Mouse (Mus musculus) gastrocnemius, postnatal 36 days (tissue): Measurements from ENCODE around the gene Pabpn1. TPM values are rescaled to one million over a fixed set of nuclear protein-coding genes. Genes with fewer than 3 reads are reported as not detected.

Experiments used
- DNase-seq, 2 experiments: peaks; one replicate each; pipeline ENCODE4 v3.0.0; 2022
- intact Hi-C: fragments of 180-260 bp; cut with DNase I; formaldehyde crosslinking; loops from one replicate; pipeline ENCODE4 v1.15.1; 2025
- total RNA-seq, 2 experiments: library from RNA; stranded (reverse); gene quantifications; 2 replicates each; pipeline ENCODE4 v1.2.3; 2021

The Pabpn1 gene
- total RNA-seq, 2 experiments from 2014 or later: 51.0 to 53.2 TPM

- intact Hi-C loops: no loop called here
- DNase-seq: no peak
Observed at GRCm38 (mm10) chr14:54884022-54884712, 8.1 kb upstream of the Pabpn1 start.

DNA sequence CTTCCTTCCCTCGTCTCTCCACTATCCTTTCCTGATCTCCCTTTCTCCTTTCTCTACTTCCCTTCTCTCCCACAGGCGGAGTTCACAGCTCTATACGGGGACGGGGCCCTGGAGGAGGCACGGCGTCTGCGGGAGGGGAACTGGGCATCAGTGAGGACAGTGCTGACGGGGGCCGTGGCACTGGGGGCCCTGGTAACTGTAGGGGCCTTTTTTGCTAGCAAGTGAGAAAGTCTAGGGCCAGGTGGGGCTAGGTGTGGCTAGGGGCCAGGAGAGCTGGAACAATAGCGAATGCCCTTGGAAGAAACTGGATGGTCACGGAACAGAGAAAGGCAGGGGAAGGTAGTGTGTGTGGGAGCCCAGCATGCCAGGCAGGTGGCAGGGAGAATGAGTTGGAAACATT lies 7.0 kb upstream of the Pabpn1 start:
- intact Hi-C loops: no loop called here
- DNase-seq: no peak

GRCm38 (mm10) chr14:54893651-54894181 lies 1.4 kb downstream of the Pabpn1 start:
- intact Hi-C loops: loop anchor here (5.0 kb wide), 1 partner anchor 199 kb away; the partner anchor contains the start of genes Thtpa and Zfhx2
- peak; percentile 95 to 96 for DNase-seq

DNA sequence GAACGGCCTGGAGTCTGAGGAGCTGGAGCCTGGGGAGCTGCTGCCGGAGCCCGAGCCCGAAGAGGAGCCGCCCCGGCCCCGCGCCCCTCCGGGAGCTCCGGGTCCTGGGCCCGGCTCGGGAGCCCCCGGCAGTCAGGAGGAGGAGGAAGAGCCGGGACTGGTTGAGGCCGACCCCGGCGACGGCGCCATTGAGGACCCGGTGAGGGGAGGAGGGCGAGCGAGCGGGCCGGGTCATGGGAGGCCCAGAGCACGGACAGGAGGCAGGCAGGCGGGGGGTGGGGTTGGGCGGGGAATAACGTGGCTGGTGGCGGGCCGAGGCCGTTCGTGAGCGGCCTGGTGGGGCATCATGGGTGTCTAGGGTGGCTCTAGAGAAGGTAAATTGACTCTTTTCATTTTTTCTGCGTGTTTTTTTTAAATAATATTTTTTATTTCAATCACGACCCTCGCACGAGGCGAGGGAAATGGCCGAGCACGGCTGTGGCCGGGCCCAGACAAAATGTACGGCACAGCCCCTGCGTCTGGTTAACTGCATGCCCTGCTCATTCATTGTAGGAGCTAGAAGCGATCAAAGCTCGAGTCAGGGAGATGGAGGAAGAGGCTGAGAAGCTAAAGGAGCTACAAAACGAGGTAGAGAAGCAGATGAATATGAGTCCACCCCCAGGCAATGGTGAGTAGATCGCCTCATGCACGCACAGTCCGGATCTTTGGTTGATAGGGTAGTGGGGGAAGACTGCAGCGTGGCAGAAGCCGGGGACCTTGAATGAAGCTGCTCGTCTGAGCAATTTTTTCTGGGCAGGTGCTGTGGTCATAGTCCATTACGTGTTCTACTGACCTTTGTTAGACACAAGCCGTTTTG lies 2.2 kb downstream of the Pabpn1 start:
- peak in 1 of 2 experiments; percentile 58 for DNase-seq
- intact Hi-C loops: loop anchor here (5.0 kb wide), 1 partner anchor 198 kb away; the partner anchor contains the start of genes Thtpa and Zfhx2

DNA sequence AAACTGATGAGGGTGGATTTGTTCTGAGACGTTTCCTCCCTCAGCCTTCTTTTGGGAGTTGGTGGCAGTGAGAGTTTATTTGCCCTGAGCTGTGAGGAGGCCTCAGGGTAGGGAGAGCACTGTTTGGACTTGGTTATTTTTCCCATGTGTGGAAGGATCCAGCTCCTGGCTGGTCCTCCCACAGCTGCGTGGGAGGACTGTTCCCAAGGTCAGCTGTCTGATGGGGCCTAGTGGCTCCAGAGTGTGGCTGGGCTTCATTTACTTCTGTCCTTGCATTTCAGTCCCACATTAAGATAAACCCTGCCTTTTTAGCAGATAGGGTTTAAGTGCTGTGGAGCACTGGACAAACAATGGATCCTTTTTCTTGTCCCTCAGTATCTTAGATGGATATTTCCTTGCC lies 5.1 kb downstream of the Pabpn1 start:
- no peak for DNase-seq
- intact Hi-C loops: no loop called here

DNA sequence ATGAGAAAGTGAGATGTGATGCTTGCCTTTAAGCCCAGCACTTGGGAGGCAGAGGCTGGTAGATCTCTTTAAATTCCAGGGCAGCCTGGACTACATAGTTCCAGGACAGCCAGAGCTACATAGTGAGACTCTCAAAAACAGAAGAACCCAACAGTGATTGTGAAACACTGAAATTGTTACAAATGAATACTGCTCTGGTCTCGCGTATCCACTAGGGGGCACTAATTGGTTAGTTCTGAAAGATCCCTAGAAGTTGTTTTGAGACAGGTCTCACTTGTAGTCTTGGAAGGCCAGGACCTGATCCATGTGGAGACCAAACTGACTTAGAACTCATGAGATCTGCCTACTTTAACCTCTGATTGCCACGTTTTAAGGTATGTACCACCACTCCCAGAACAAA lies 8.1 kb downstream of the Pabpn1 start:
- peak in 1 of 2 experiments; percentile 58 for DNase-seq
- intact Hi-C loops: loop anchor here (1.0 to 2.0 kb wide), 2 partner anchors 39 to 114 kb away; partner anchors contain the start of gene Ngdn

DNA sequence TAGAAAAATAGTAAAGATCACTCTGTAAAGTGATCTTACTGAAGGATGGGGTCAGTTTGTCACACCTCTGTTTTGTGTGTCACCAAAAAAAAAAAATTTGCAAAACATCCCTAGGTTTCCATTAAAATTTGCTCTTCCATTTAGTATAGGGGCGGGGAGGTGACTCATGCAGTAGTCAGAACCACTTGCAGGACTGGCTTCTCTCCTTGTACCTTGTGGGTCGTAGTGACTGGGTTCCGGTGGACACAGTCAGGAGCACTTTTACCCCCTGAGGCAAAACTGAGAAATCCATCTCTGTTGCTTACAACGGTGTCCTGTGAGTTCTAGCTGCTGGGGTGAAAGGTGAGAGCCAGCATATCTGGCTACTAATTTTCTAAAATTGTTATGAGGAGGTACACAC lies 11.3 kb downstream of the Pabpn1 start:
- intact Hi-C loops: no loop called here

DNA sequence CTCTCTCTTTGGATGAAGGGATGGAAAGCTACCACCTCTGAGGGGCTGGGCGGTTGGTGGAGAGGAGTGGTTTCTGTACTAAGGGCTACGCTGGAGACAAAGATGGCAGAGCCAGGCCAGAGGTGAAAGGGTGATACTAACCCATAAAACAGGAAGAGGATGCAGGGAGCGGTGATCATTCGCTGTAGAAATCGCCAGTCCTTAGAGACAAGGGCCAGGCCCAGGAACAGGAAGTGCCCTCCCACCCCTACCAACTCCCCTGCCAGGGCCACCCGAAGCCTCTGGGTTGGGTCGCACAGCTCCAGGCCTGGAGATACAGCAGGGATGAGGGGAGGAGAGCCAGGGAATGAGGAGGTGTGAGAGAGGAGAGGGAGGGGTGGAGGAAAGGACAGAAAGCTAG lies 16.4 kb downstream of the Pabpn1 start:
- intact Hi-C loops: no loop called here
- no peak for DNase-seq

More for the DNA sequence above, 11.3 kb downstream of the Pabpn1 start:
- DNase-seq: no peak

DNA sequence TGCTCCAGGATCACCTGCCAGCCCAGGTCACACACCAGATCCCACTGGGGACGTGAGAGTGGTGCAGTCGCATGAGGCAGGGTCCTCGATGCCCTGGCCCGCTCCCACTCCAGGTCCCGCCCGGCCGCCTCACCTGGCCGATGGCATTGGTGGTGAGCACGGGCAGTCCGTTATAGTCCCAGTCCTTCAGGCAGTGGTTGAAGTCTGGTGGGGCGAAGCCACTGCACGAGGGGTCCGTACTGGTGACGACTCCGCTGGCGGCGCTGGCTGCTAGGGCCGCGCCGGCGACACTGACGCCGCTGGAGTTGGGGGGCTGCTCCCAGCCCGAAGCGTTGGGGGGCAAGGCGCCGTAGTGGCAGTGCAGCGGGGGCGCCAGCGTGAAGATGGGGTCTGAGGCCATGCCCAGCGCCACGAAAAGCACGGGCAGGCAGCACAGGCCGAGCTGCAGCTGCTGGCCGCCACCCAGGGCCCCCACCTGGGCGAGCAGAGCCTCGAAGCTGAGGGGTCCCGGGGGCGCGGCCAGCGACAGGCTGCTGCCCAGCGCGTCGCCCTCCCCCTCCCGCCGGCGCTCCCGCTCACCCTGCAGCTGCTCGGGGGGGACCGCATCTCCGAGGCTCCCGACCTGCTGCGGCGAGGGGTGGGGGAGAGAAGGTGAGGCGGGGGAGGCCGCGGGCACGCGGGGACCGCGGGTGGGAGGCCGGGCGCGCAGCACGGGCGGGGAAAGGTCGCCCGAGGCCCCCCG lies 20.0 kb downstream of the Pabpn1 start:
- intact Hi-C loops: no loop called here
- DNase-seq: no peak

- intact Hi-C loops: no loop called here
Observed at GRCm38 (mm10) chr14:54912886-54913285, 20.6 kb downstream of the Pabpn1 start, which contains the start of gene Slc22a17. TSS of gene Slc22a17 (minus strand) at chr14:54913132.

DNA sequence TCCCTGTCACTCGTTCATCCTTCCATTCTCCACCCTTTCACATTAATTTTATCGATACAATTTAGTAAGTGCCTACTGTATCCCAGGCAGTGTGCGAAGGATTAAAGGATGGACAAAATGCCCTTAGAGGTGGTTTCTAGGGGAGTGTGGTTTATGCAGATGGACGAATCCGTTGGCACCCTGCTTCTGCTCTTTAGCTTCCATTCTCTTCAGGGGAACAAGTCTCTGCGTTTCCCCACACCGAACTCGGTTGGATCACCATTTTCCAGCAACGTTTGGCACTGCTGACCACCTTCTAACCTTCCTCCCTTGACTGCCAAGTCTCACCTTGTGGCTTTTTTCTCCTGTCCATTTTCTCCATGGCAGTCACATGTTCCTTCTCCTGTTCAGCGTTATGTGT lies 21.0 kb downstream of the Pabpn1 start:
- no peak for DNase-seq
- intact Hi-C loops: no loop called here

More at GRCm38 (mm10) chr14:54912886-54913285, 20.6 kb downstream of the Pabpn1 start, which contains the start of gene Slc22a17:
- peak; percentile 41 to 54 for DNase-seq

GRCm38 (mm10) chr14:54920076-54920685 lies 27.9 kb downstream of the Pabpn1 start:
- intact Hi-C loops: no loop called here
- no peak for DNase-seq

GRCm38 (mm10) chr14:54924641-54925348 lies 32.5 kb downstream of the Pabpn1 start:
- intact Hi-C loops: no loop called here
- peak; percentile 60 to 62 for DNase-seq

DNA sequence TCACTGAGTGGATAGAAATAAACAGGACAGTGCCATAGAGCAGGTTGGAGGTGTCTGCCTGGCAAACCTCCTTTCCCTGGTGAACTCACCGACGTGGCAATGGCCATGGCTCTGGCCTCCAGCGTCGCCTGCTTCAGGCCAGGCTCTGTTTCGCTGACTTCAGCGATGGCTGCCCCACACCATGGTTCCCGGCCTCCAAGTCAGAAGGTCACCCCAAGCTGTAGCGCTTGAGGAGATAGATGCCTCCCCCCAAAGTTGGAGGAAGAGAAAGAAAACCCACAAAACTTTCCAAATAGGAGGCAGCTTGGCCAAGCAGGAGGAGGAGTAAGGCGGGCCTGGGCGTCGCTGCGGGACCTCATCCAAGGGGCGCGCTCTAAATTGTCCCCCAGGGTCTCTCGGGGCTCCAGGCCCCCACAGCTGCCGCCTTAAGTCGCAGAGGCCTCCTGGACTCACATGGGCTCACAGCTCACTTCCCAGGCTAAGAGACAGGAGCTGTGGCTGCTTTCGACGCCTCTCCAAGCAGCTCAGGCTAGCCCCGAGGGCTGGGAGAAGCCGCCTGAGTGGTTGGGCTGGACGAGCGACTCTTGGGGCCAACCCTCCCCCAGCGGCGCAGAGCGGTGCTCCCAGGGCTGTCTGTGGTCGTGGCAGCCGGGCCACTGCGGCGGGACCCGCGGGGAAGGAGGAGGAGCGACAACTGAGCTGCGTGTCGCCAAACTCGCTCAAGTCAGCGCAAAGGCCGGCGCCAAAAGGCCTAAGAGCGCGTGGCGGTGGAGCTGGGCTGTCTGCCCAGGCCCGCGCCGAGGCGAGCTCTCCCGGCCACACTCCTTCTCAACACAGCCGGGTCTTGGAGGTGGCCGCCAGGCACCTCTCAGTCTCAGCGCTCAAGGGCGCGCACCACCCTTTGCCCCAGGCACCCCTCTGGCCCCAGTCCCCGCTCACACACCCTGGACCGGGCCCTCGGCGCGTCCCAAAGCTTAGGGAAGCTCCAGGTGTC lies 33.3 kb downstream of the Pabpn1 start, which contains the start of gene Efs:
Gene Efs (minus strand): TSS at position 778 of the 994 bp plus-strand sequence.
- intact Hi-C loops: no loop called here
- DNase-seq: peak; percentile 49 to 65

GRCm38 (mm10) chr14:54926401-54927158 lies 34.3 kb downstream of the Pabpn1 start:
- peak; percentile 25 to 62 for DNase-seq
- intact Hi-C loops: no loop called here

DNA sequence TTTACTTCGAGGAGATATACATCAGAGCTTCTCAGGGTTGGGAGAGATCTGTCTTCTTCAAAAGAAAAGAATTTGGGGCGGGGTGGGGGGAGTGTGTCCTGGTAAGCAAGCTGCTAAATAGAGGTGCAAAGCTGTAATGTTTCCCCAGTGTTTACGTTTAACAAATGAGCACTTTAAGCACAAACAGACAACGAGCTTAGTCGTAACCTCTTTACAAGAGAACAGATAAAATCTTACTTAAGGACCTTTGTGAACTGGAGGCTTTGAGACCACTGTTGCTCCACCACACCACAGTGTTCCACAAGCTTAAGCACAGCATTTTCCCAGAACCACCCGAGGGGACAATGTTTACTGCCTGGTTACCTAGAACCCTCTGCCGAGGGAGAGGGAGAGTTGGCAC lies 35.0 kb downstream of the Pabpn1 start:
- DNase-seq: no peak
- intact Hi-C loops: no loop called here

DNA sequence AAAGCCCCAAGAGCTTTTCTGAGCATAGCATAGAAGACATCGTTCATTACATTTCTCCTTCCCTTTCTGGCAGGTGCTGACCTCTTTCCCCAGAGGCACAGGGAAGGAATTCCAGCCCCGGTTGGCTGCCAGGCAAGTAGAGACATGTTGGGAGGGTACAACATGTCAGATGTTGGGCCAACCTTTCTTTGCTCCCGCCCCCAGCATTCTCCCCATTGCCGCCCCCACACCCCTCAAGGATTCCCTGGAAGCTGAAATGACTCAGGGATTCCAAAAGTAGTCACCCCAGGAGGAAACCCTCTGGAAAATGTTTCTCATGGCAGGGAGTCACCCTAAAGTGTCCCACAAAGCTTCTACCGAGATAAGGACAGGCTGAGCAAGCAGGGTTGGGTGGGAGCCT lies 37.5 kb downstream of the Pabpn1 start:
- DNase-seq: no peak
- intact Hi-C loops: no loop called here
